Mouse (Mus musculus) macrophage (primary cell): ENCODE data around the gene Map3k5. TPM values are rescaled to one million over a fixed set of nuclear protein-coding genes. Genes with fewer than 3 reads are reported as not detected.

Experiments used
- H3K27ac ChIP-seq: fragments of 350-480 bp; formaldehyde crosslinking; 2 replicates; pipeline ENCODE4 v1.9.0; 2021
- H3K36me3 ChIP-seq: fragments of 350-480 bp; formaldehyde crosslinking; 2 replicates; pipeline ENCODE4 v1.9.0; 2021; ENCODE audit errors: inconsistent target
- H3K4me3 ChIP-seq: fragments of 350-480 bp; formaldehyde crosslinking; 2 replicates; pipeline ENCODE4 v1.9.0; 2021; ENCODE audit errors: inconsistent target
- H3K79me2 ChIP-seq: fragments of 350-480 bp; formaldehyde crosslinking; 2 replicates; pipeline ENCODE4 v1.9.0; 2021; ENCODE audit errors: inconsistent target
- WGBS: methylation state at CpG from one replicate; pipeline ENCODE4 v1.1.7; 2026; ENCODE audit warnings: inconsistent platforms; ENCODE audit not compliant: missing documents; 5-methylcytosine and 5-hydroxymethylcytosine counted together
- polyA plus RNA-seq: library from polyadenylated mRNA; stranded (reverse); fragments of 250-400 nt; gene quantifications from 3 replicates; pipeline ENCODE4 v1.2.4, GENCODE M21; 2018; ENCODE audit warnings: inconsistent platforms

Map3k5 gene
- polyA plus RNA-seq, 1 experiment from 2014 or later: 3.9 TPM

DNA sequence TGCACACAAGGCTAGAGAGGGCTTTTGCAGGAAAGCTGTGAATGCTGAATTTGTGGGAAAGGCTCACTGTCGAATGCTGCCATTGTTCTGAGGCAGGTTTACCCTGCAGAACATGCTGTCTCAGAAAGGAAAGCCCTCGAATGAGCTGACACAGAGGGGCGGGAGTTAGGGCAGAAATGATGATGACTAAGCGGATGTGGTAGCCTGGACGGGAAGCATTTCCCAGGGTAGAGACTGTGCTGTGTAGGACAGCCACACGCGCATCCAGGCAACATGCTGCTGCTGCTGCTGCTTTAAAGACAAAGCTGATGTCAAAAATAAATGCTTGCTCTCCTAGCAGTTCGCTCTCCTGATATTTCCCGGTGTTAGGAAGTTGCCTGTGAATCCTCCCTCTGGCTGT lies 189.1 kb downstream of the Map3k5 start:
- Histone ChIP-seq H3K36me3 (0 out of 2 replicates have a peak, but pooled peaks cover 7% of the 10 kb centered on the region), H3K4me3 (no peak overlapping the region), H3K27ac (peak overlapping the region; percentile 53), H3K79me2 (no peaks in the 10 kb centered on the region)
- 13% methylated on average over 9 of the region's 9 CpGs for WGBS

DNA sequence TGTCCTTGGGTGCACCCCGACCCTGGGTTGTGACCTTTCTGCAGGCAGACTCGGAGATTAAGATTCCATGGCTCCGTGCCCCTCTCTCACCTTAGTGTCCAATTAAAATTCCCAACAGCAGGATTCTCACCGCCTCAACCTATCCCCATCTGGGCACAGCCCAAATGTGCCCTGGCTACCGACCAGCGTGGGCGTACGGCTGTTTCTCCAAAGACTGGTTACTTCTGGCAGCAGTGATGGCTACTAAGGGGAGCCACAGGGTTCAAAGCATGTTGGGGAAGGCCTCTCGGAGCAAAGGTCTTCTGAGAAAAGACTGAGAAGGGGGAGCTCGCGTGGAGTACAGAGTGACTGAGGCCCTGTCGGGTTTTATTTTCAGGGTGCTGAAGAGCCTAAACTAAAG lies 190.3 kb downstream of the Map3k5 start:
- no peak overlapping the region for H3K4me3 ChIP-seq
- H3K79me2 ChIP-seq: no peaks in the 10 kb centered on the region
- no peak overlapping the region for H3K27ac ChIP-seq
- 0 out of 2 replicates have a peak, but pooled peaks cover 7% of the 10 kb centered on the region for H3K36me3 ChIP-seq
- WGBS: 93% methylated on average over 12 of the region's 12 CpGs

- no peak overlapping the region for H3K4me3 ChIP-seq
- no peaks in the 10 kb centered on the region for H3K79me2 ChIP-seq
- 0 out of 2 replicates have a peak, but pooled peaks cover 7% of the 10 kb centered on the region for H3K36me3 ChIP-seq
- 48% methylated on average over 4 of the region's 4 CpGs for WGBS
- no peak overlapping the region for H3K27ac ChIP-seq
These were observed 191.0 kb downstream of the Map3k5 start for GRCm38 (mm10) chr10:20125226-20125625.

DNA sequence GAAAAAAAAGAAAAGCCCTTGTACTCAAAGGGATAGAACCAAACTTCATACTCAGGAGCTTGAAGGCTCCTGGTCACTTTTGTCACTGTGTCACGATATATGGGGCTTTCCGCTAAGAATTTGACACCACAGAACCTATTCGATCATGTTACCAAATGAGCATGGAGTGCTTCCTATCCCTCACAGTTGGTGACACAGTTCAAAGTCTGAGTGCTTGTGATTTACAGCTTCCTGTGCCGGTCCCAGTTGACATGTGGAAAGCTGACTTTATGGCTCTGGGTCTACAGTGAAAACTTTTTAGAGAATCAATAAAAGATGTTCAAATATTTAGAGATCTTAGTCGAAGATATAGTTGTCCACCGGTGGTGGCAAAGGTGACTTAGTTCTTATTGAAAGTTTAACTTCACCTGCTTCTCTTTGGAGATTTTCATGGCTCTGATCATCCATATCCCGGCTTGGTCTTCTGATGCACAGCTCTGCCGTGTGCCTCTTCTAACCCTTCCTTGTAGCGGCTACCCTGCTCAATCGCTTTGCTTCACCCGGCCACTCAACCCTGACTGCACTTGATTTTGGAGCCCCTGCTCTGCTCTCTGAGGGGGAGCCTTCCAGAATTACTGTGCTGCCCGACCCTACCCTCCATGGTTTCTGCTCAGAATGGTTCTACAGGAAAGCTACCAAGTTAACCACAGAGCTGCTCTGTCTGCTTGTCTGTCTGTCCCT lies 198.8 kb downstream of the Map3k5 start:
- no peaks in the 10 kb centered on the region for H3K79me2 ChIP-seq
- 0 out of 2 replicates have a peak, but pooled peaks cover 3% of the 10 kb centered on the region for H3K36me3 ChIP-seq
- no peak overlapping the region for H3K4me3 ChIP-seq

DNA sequence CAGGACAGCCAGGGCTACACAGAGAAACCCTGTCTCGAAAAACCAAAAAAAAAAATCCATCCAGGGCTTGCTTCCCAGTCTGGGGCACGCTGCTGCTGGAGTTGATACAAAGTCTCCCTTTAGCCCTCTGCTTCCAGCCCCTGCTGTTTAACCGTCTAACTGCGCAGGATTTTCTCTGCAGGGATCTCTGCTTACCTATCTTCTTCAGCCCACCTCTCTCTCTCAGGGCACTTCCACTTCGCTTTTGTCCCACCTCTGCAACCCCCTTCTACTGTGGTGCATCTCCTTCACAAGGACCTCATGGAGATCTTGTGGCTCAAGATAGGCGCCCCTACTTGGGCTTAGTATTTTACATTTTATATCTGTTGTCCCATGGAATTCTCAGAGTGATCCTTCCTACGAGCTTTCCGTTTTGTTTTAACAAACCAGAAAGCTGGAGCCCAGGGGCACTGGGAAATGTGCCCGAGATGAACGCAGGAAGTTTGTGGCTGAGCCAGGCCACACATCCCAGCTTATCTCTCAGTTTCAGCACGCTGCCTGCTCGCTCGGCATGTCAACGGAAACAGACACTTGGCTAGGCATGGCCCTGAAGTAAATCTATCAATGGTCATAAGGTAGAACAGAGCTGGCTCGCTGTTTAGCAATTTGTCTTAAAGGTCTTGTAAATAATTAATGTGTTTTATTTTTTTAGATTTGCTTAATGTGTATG lies 201.2 kb downstream of the Map3k5 start:
- no peak overlapping the region for H3K27ac ChIP-seq
- no peaks in the 10 kb centered on the region for H3K79me2 ChIP-seq
- H3K4me3 ChIP-seq: no peak overlapping the region
- 46% methylated on average over 15 of the region's 15 CpGs for WGBS
- H3K36me3 ChIP-seq: peaks cover 10% of the 10 kb centered on the region; the same call in 1 of the 2 replicates

More for the DNA sequence above, 198.8 kb downstream of the Map3k5 start:
- H3K27ac ChIP-seq: no peak overlapping the region
- WGBS: 46% methylated on average over 12 of the region's 12 CpGs

DNA sequence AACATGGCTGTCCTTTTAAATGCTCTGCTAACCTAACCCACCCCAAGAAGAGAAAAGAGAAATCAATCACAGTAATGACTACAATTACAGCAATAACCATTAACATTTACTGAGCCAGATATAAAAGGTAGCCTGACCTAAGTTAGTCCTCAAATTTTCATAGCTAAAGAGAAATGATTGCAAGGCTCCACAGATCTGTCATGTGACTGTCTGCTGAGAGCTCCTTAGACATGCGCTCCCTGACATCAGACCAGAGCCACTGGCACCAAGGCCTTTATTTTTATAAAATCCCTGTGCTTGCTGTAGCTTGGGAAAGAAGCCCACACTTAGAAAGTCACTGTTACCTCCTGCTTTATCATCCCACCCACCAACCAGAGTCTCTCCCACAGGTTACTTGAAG lies 202.2 kb downstream of the Map3k5 start:
- Histone ChIP-seq H3K27ac (no peak overlapping the region), H3K4me3 (no peak overlapping the region), H3K79me2 (no peaks in the 10 kb centered on the region), H3K36me3 (peaks cover 19% of the 10 kb centered on the region; the same call in 1 of the 2 replicates)
- WGBS: 100% methylated on average over 1 of the region's 1 CpGs

DNA sequence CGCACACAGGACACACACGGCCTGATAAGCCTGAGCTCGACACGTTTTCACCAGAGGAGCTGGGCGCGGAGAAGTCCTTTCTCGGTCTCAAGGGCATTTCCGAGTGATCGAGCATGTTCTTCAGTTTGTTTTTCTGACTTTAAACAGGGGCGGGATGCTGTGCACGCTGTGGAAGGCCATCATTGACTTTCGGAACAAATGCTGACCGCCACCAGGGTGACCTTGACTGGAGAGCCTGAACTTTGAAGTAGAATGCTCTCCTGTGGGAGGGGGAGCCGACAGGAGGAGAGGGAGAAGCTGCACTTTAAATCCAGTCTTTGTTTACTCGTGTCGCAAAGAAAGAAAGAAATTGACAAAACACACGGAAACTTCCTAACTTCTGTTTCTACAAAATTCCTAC lies 207.1 kb downstream of the Map3k5 start:
- no peak overlapping the region for H3K27ac ChIP-seq

DNA sequence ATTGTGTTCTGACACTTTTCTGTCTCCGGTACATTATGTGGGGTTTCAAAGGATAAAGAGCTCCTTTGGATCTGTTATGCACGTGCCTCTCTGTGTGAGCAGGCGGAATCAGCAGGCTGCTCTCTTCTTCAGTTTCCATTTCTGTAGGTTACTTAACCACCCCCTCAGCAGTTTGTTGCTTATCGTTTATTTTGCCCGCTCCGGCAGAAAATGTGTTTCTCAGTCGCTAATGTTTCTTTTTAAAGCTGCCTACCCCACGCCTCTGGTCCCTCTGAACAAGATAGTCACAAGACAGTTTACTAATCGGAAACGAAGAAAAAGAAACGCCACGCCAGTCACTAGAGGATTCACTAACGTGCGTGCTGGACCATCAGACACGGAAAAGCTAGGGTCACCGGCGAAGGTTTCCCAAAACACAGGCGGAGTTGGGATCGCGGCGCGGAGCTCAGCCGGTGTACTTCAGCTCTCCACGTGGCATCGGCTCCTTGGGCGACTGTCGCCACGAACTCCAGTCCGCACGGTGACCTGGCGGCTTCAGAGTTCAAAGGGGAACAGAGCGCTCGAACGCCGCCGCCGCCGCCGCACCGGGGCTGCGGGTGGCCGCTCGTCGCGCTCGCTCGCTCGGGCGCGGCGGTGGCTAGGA lies 214.0 kb downstream of the Map3k5 start, which contains the start of gene Map7:
Map7 (plus strand) TSS at position 342 of the 643 bp plus-strand sequence.
- 9% methylated on average over 51 of the region's 51 CpGs for WGBS
- no peaks in the 10 kb centered on the region for H3K36me3 ChIP-seq
- H3K4me3 ChIP-seq: no peak within 1 kb of the TSS
- H3K79me2 ChIP-seq: no peaks in the 10 kb centered on the region
- H3K27ac ChIP-seq: no peak within 1 kb of the TSS

More for the DNA sequence above, 207.1 kb downstream of the Map3k5 start:
- Histone ChIP-seq H3K4me3 (no peak overlapping the region), H3K79me2 (no peaks in the 10 kb centered on the region), H3K36me3 (peaks cover 20% of the 10 kb centered on the region; the same call in 1 of the 2 replicates)
- WGBS: 95% methylated on average over 17 of the region's 17 CpGs

DNA sequence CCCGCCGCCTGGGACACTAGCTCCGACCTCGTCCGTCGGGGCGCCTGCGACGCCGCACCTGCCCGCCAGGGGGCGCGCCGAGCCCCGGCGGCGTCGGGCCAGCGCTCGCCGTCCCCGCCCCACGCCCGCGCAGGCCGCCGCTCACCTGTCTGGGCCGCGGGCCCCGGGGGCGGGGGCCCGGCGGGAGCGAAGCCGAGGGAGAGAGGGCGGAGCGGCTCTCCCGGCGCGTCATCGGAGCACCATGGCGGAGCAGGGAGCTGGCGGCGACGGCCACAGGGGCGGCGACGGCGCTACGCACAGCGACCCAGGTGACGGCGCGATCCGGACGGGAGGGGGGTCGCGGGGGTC lies 214.5 kb downstream of the Map3k5 start:
- Histone ChIP-seq H3K36me3 (no peaks in the 10 kb centered on the region), H3K79me2 (no peaks in the 10 kb centered on the region), H3K4me3 (no peak overlapping the region), H3K27ac (no peak overlapping the region)
- 0% methylated on average over 38 of the region's 58 CpGs for WGBS

GRCm38 (mm10) chr10:20149121-20149834 lies 215.0 kb downstream of the Map3k5 start:
- Histone ChIP-seq H3K79me2 (no peaks in the 10 kb centered on the region), H3K27ac (no peak overlapping the region), H3K36me3 (no peaks in the 10 kb centered on the region), H3K4me3 (peak overlapping the region; percentile 17; the same call in 1 of the 2 replicates)
- 1% methylated on average over 51 of the region's 74 CpGs for WGBS

GRCm38 (mm10) chr10:20149835-20150355 lies 215.6 kb downstream of the Map3k5 start:
- H3K27ac ChIP-seq: no peak overlapping the region

DNA sequence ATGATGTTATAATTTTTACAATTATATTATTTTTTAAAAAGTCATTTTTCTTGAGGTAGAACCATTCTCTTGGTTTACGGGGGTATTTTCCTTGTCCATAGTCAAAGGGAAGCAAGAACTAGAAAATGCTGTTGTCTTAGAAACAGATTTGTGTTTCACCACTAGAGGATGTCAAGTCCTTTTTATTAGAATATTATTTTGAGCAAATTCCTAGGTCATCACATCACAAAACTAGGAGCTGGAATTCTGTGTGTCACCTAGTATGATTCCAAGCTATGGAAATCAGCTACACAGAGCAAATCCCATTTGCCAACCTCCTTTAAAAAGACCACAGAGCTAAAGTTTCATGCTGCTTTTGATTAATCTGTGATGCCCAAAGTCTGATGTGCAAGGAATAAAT lies 217.9 kb downstream of the Map3k5 start:
- 85% methylated on average over 1 of the region's 1 CpGs for WGBS
- Histone ChIP-seq H3K79me2 (no peaks in the 10 kb centered on the region), H3K27ac (no peak overlapping the region), H3K4me3 (no peak overlapping the region), H3K36me3 (no peaks in the 10 kb centered on the region)

More at GRCm38 (mm10) chr10:20149835-20150355, 215.6 kb downstream of the Map3k5 start:
- WGBS: 16% methylated on average over 13 of the region's 13 CpGs
- Histone ChIP-seq H3K36me3 (no peaks in the 10 kb centered on the region), H3K4me3 (peak overlapping the region; percentile 17; the same call in 1 of the 2 replicates), H3K79me2 (no peaks in the 10 kb centered on the region)

DNA sequence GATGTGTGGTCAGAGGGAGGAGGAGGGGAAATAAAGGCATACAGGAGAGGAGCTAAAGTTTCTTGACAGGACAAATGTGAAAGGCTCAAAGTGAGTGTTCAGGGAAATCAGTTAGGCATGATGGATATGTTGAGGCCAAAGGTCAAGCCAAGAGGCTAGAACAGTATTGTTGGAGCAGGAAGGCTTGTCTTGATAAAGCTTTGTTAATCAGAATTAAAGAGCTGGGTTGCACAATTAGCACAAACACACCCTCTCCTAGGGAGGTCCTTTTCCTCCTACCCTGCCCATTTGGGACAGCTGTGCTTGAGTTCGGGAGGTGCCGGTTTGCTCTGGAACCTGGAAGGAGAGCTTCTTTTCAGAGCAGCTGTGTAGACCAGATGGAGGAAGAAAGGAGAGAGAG lies 219.2 kb downstream of the Map3k5 start:
- H3K36me3 ChIP-seq: no peaks in the 10 kb centered on the region
- WGBS: 68% methylated on average over 2 of the region's 2 CpGs
- no peaks in the 10 kb centered on the region for H3K79me2 ChIP-seq
- H3K4me3 ChIP-seq: no peak overlapping the region
- H3K27ac ChIP-seq: no peak overlapping the region

- Histone ChIP-seq H3K4me3 (no peak overlapping the region), H3K79me2 (no peaks in the 10 kb centered on the region), H3K27ac (no peak overlapping the region), H3K36me3 (no peaks in the 10 kb centered on the region)
- 53% methylated on average over 7 of the region's 7 CpGs for WGBS
These were observed 221.1 kb downstream of the Map3k5 start for GRCm38 (mm10) chr10:20155401-20155800.
